Mouse (Mus musculus): Measurements from ENCODE around the gene Zfp281. TPM values are rescaled to one million over a fixed set of nuclear protein-coding genes. Genes with fewer than 3 reads are reported as not detected.

Gene Zfp281
- polyA plus RNA-seq, 1 experiment from 2014 or later = 22.7 TPM

DNA sequence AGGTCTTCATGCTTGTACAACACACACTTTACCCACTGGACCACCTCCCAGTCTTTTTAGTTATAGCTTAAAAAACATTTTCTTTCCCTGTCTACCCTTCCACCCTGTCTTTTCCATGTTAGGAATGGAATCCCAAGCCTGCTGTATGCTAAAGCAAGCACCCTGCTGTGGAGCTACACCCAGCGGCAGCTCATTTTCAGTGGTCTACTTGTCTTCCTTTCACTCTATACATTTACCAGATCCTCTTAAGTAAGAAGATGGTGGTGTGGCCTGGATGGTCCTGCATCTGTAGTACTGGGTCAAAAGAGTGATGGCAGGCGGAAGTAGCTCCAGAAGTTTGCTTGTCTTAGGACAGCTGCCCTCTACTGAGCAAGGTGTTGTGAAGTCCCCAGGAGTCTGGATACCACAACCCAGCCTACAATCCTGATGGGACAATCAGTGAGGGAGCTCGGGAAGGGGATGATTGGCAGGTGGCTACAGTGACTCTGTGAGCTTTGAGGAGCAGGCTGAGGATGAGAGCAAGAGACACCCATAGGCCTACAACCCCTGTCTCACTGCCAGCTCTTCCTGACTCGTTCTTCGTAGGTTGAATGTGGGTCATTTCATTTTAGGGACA is 30.4 kb upstream of the Zfp281 start:
- no peaks in the 10 kb centered on the region for H3K36me3 ChIP-seq (ENCODE audit: control insufficient read depth, insufficient read depth, low read length)
- no peak overlapping the region for H3K4me3 ChIP-seq (ENCODE audit: low read depth, low read length)
- no peak overlapping the region for H3K9ac ChIP-seq (replicated peaks; ENCODE audit: low read depth, low read length)
- no peaks in the 10 kb centered on the region for H3K9me3 ChIP-seq (ENCODE audit: control insufficient read depth, low read length)
- H3K4me1 ChIP-seq (ENCODE audit: control insufficient read depth, insufficient read depth, low read length) = no peaks in the 10 kb centered on the region
- WGBS = 86% methylated on average over 5 of the region's 5 CpGs
- no peak for ATAC-seq (ENCODE audit: low read depth)
- H3K27ac ChIP-seq (ENCODE audit: low read depth, low read length) = no peak overlapping the region
- no peak overlapping the region for H3K4me2 ChIP-seq (ENCODE audit: low read depth, low read length)
- no peaks in the 10 kb centered on the region for H3K27me3 ChIP-seq (ENCODE audit: control insufficient read depth, insufficient read depth, low read length)

GRCm38 (mm10) chr1:136596821-136597220 is 27.9 kb upstream of the Zfp281 start:
- Histone ChIP-seq H3K4me3 (ENCODE audit: low read depth, low read length) (no peak overlapping the region), H3K27ac (ENCODE audit: low read depth, low read length) (no peak overlapping the region), H3K9me3 (ENCODE audit: control insufficient read depth, low read length) (no peaks in the 10 kb centered on the region), H3K4me2 (ENCODE audit: low read depth, low read length) (no peak overlapping the region), H3K36me3 (ENCODE audit: control insufficient read depth, insufficient read depth, low read length) (no peaks in the 10 kb centered on the region), H3K9ac (replicated peaks; ENCODE audit: low read depth, low read length) (no peak overlapping the region), H3K27me3 (ENCODE audit: control insufficient read depth, insufficient read depth, low read length) (no peaks in the 10 kb centered on the region), H3K4me1 (ENCODE audit: control insufficient read depth, insufficient read depth, low read length) (no peaks in the 10 kb centered on the region)
- no peak for ATAC-seq (ENCODE audit: low read depth)
- 80% methylated on average over 2 of the region's 2 CpGs for WGBS

GRCm38 (mm10) chr1:136598286-136598685 is 26.4 kb upstream of the Zfp281 start:
- Histone ChIP-seq H3K4me1 (ENCODE audit: control insufficient read depth, insufficient read depth, low read length) (no peaks in the 10 kb centered on the region), H3K27ac (ENCODE audit: low read depth, low read length) (no peak overlapping the region), H3K4me2 (ENCODE audit: low read depth, low read length) (no peak overlapping the region), H3K9ac (replicated peaks; ENCODE audit: low read depth, low read length) (no peak overlapping the region), H3K27me3 (ENCODE audit: control insufficient read depth, insufficient read depth, low read length) (no peaks in the 10 kb centered on the region), H3K4me3 (ENCODE audit: low read depth, low read length) (no peak overlapping the region), H3K36me3 (ENCODE audit: control insufficient read depth, insufficient read depth, low read length) (no peaks in the 10 kb centered on the region), H3K9me3 (ENCODE audit: control insufficient read depth, low read length) (no peaks in the 10 kb centered on the region)
- ATAC-seq (ENCODE audit: low read depth) = no peak
- WGBS = 77% methylated on average over 5 of the region's 5 CpGs

DNA sequence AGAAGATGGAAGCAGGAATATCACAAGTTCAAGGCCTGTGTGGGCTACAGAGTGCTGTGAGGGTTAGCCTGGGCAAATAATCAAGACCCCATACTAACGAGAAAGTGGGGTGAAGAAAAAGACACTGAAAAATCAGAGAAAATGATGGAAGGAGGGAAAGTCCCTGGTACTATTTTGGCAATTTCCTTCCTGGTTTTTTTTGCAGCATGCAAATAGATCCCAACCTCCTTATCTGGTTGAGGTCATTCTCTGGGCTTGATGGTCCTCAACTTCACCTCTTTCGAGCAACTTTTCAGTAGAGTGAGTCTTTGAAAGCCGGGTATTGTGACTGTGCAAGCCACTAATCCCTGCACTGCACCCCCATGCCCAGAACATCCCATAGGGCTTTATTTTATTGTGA is 24.6 kb upstream of the Zfp281 start:
- Histone ChIP-seq H3K4me2 (ENCODE audit: low read depth, low read length) (no peak overlapping the region), H3K36me3 (ENCODE audit: control insufficient read depth, insufficient read depth, low read length) (no peaks in the 10 kb centered on the region), H3K4me1 (ENCODE audit: control insufficient read depth, insufficient read depth, low read length) (no peaks in the 10 kb centered on the region), H3K4me3 (ENCODE audit: low read depth, low read length) (no peak overlapping the region), H3K27me3 (ENCODE audit: control insufficient read depth, insufficient read depth, low read length) (no peaks in the 10 kb centered on the region), H3K27ac (ENCODE audit: low read depth, low read length) (no peak overlapping the region), H3K9me3 (ENCODE audit: control insufficient read depth, low read length) (no peaks in the 10 kb centered on the region), H3K9ac (replicated peaks; ENCODE audit: low read depth, low read length) (no peak overlapping the region)
- WGBS = 90% methylated on average over 3 of the region's 3 CpGs
- ATAC-seq (ENCODE audit: low read depth) = no peak

DNA sequence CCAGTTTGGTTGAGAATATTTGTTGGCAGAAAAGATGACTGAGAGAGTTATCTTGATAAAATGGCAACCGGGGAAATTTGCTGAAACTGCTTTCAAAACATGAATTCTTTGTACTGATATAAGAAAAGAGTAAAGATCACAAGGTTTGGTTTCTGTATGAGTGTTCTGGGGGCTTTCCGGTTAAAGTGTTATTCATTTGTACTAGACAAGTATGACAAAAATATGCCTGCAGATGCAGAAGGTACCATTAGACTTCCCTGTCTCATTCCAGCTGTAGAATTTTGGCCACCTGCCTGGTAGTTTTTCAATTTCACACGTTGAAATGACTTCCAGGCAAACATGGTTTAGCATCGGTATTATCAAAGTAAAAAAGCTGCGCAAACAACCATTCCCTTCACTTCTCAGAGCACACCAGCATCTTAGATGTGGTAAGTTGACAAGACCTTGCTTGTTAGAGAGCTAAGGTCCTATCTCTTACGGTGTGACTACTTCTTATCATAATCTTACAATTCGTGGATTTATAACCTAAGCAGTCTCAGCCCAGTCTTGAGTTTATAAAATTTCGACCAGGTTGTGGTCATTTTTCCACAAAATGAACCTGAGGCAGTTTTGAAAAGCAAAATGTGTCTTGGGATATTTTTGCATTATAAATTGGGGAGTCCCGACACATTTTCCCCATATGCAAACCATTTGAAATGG is 23.9 kb upstream of the Zfp281 start:
- ATAC-seq (ENCODE audit: low read depth) = no peak
- WGBS = 87% methylated on average over 9 of the region's 9 CpGs

DNA sequence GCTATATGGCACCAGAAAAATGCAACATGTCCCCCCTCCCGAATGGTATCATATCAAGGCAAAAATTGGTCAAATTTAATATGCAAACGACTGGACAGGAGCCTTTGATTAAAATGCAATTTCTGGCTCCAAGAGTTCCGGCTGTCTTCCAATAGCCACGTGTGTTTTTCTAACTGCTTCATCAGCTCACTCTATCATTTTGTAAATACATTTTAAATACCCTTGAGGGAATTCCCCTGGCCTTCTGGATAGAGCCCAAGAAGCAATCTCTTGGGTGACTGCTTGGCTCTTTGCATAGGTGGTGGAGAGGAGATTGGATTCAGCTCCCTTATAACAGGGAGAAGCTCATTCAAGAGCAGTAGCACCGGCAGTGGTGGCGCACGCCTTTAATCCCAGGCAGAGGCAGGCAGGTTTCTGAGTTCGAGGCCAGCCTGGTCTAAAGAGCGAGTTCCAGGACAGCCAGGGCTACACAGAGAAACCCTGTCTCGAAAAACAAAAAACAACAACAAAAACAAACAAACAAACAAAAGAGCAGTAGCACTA is 23.3 kb upstream of the Zfp281 start:
- Histone ChIP-seq H3K27ac (ENCODE audit: low read depth, low read length) (no peak overlapping the region), H3K4me3 (ENCODE audit: low read depth, low read length) (no peak overlapping the region), H3K4me1 (ENCODE audit: control insufficient read depth, insufficient read depth, low read length) (no peaks in the 10 kb centered on the region), H3K9me3 (ENCODE audit: control insufficient read depth, low read length) (no peaks in the 10 kb centered on the region), H3K27me3 (ENCODE audit: control insufficient read depth, insufficient read depth, low read length) (no peaks in the 10 kb centered on the region), H3K4me2 (ENCODE audit: low read depth, low read length) (no peak overlapping the region), H3K9ac (replicated peaks; ENCODE audit: low read depth, low read length) (no peak overlapping the region), H3K36me3 (ENCODE audit: control insufficient read depth, insufficient read depth, low read length) (no peaks in the 10 kb centered on the region)
- WGBS = 82% methylated on average over 10 of the region's 10 CpGs
- no peak for ATAC-seq (ENCODE audit: low read depth)

More for the DNA sequence above, 23.9 kb upstream of the Zfp281 start:
- Histone ChIP-seq H3K4me3 (ENCODE audit: low read depth, low read length) (no peak overlapping the region), H3K9ac (replicated peaks; ENCODE audit: low read depth, low read length) (no peak overlapping the region), H3K9me3 (ENCODE audit: control insufficient read depth, low read length) (no peaks in the 10 kb centered on the region), H3K36me3 (ENCODE audit: control insufficient read depth, insufficient read depth, low read length) (no peaks in the 10 kb centered on the region), H3K27ac (ENCODE audit: low read depth, low read length) (no peak overlapping the region), H3K27me3 (ENCODE audit: control insufficient read depth, insufficient read depth, low read length) (no peaks in the 10 kb centered on the region), H3K4me2 (ENCODE audit: low read depth, low read length) (no peak overlapping the region), H3K4me1 (ENCODE audit: control insufficient read depth, insufficient read depth, low read length) (no peaks in the 10 kb centered on the region)

DNA sequence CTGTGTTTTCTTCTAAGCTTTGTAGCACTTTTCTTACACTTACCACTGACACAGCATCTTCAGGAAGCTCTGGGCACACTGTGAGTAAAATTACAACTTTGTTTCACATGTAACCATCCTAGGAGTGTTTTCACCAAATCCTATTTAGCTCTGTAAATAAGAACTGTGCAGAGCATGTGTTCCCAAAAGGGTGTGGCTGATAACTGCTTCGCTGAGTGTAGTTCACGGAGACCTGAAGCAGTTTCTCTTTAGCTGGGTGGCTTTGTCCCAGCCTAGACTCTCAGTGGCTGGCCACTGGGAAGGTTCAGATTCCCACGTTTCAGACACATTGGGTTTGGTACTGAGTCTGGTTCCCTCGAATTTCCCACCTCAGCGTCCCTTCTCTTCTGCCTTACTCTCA is 22.4 kb upstream of the Zfp281 start:
- H3K4me2 ChIP-seq (ENCODE audit: low read depth, low read length) = no peak overlapping the region
- 83% methylated on average over 5 of the region's 5 CpGs for WGBS
- no peak overlapping the region for H3K4me3 ChIP-seq (ENCODE audit: low read depth, low read length)
- no peak overlapping the region for H3K9ac ChIP-seq (replicated peaks; ENCODE audit: low read depth, low read length)
- H3K27ac ChIP-seq (ENCODE audit: low read depth, low read length) = no peak overlapping the region
- no peaks in the 10 kb centered on the region for H3K4me1 ChIP-seq (ENCODE audit: control insufficient read depth, insufficient read depth, low read length)
- ATAC-seq (ENCODE audit: low read depth) = no peak
- no peaks in the 10 kb centered on the region for H3K9me3 ChIP-seq (ENCODE audit: control insufficient read depth, low read length)
- H3K36me3 ChIP-seq (ENCODE audit: control insufficient read depth, insufficient read depth, low read length) = no peaks in the 10 kb centered on the region
- H3K27me3 ChIP-seq (ENCODE audit: control insufficient read depth, insufficient read depth, low read length) = no peaks in the 10 kb centered on the region

GRCm38 (mm10) chr1:136604190-136604589 is 20.5 kb upstream of the Zfp281 start:
- Histone ChIP-seq H3K9ac (replicated peaks; ENCODE audit: low read depth, low read length) (no peak overlapping the region), H3K27me3 (ENCODE audit: control insufficient read depth, insufficient read depth, low read length) (no peaks in the 10 kb centered on the region), H3K4me1 (ENCODE audit: control insufficient read depth, insufficient read depth, low read length) (no peaks in the 10 kb centered on the region), H3K4me3 (ENCODE audit: low read depth, low read length) (no peak overlapping the region), H3K27ac (ENCODE audit: low read depth, low read length) (no peak overlapping the region), H3K9me3 (ENCODE audit: control insufficient read depth, low read length) (no peaks in the 10 kb centered on the region), H3K4me2 (ENCODE audit: low read depth, low read length) (no peak overlapping the region), H3K36me3 (ENCODE audit: control insufficient read depth, insufficient read depth, low read length) (no peaks in the 10 kb centered on the region)
- ATAC-seq (ENCODE audit: low read depth) = no peak
- WGBS = 81% methylated on average over 4 of the region's 4 CpGs

DNA sequence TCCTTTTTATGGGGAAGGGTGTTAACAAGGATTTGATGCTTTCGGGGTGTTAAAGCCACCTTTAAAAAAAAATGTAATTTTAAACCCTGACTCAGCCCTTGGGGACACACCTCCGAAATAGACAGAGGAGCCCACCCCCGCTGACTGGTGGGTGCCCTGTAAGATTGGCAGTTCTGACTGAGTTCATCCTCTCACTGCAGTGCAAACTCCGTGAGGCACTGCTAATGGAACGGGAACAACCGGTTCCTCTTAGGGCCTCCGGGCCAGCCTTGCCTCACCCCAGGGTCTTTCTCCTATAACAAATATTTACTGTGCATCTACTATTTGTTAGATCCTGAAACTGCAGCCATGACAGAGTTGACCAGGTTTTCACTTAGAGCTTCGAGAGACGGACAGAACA is 18.9 kb upstream of the Zfp281 start:
- no peaks in the 10 kb centered on the region for H3K36me3 ChIP-seq (ENCODE audit: control insufficient read depth, insufficient read depth, low read length)
- H3K4me1 ChIP-seq (ENCODE audit: control insufficient read depth, insufficient read depth, low read length) = no peaks in the 10 kb centered on the region
- H3K9ac ChIP-seq (replicated peaks; ENCODE audit: low read depth, low read length) = no peak overlapping the region
- no peak overlapping the region for H3K4me3 ChIP-seq (ENCODE audit: low read depth, low read length)
- no peak overlapping the region for H3K4me2 ChIP-seq (ENCODE audit: low read depth, low read length)
- H3K27ac ChIP-seq (ENCODE audit: low read depth, low read length) = no peak overlapping the region
- WGBS = 86% methylated on average over 9 of the region's 9 CpGs
- H3K9me3 ChIP-seq (ENCODE audit: control insufficient read depth, low read length) = no peaks in the 10 kb centered on the region
- ATAC-seq (ENCODE audit: low read depth) = no peak
- no peaks in the 10 kb centered on the region for H3K27me3 ChIP-seq (ENCODE audit: control insufficient read depth, insufficient read depth, low read length)

Data from neural tube, embryonic 14.5 days (tissue).